Mouse (Mus musculus): ENCODE measurements around the gene Vps54.

The Vps54 gene

GRCm38 (mm10) chr11:21337855-21338254 lies 98.8 kb downstream of the Vps54 start:
- no peak for DNase-seq (ENCODE audit: extremely low spot score)

- DNase-seq (ENCODE audit: extremely low spot score), result no peak
Measured at GRCm38 (mm10) chr11:21339088-21339487, 100.0 kb downstream of the Vps54 start.

GRCm38 (mm10) chr11:21343490-21343889 lies 104.4 kb downstream of the Vps54 start:
- no peak for DNase-seq (ENCODE audit: extremely low spot score)

- no peak for DNase-seq (ENCODE audit: extremely low spot score)
Measured at GRCm38 (mm10) chr11:21346020-21346419, 106.9 kb downstream of the Vps54 start.

- DNase-seq (ENCODE audit: extremely low spot score), result no peak
Measured at GRCm38 (mm10) chr11:21348890-21349289, 109.8 kb downstream of the Vps54 start.

- no peak for DNase-seq (ENCODE audit: extremely low spot score)
Measured at GRCm38 (mm10) chr11:21351296-21351695, 112.2 kb downstream of the Vps54 start.

- DNase-seq (ENCODE audit: extremely low spot score), result no peak
Measured at GRCm38 (mm10) chr11:21363144-21363940, 124.3 kb downstream of the Vps54 start.

GRCm38 (mm10) chr11:21368466-21368865 lies 129.4 kb downstream of the Vps54 start:
- DNase-seq (ENCODE audit: extremely low spot score), result no peak

GRCm38 (mm10) chr11:21369248-21370016 lies 130.4 kb downstream of the Vps54 start:
- DNase-seq (ENCODE audit: extremely low spot score), result peak; percentile 6

GRCm38 (mm10) chr11:21370399-21371121 lies 131.5 kb downstream of the Vps54 start:
- peak; percentile 98 for DNase-seq (ENCODE audit: extremely low spot score)
